Mouse (Mus musculus) liver, embryonic 14.5 days (tissue): ENCODE measurements around the gene Ppp6r3. TPM values are rescaled to one million over a fixed set of nuclear protein-coding genes. Genes with fewer than 3 reads are reported as not detected.

ENCODE experiments used
- ATAC-seq: fragments of 200-750 bp; cut with Nextera tagmentation; 2 replicates; pipeline ENCODE4 v1.8.0; 2017; ENCODE audit warnings: moderate number of reproducible peaks, mild to moderate bottlenecking, moderate library complexity; ENCODE audit not compliant: insufficient read depth
- DNase-seq, 3 experiments: peaks; one replicate each; pipeline ENCODE4 v3.0.0-alpha.2; 2012 to 2013; ENCODE audit warnings: low read depth in 3 of 3, low spot score in 3 of 3
- H3K27ac ChIP-seq: fragments of 300-500 bp; sonication (generic); 2 replicates; pipeline ENCODE4 v1.5.1; 2014; ENCODE audit warnings: moderate library complexity, mild to moderate bottlenecking, control low read depth, inconsistent platforms
- H3K27me3 ChIP-seq: fragments of 300-500 bp; sonication (generic); 2 replicates; pipeline ENCODE4 v1.6.1; 2014; ENCODE audit warnings: mild to moderate bottlenecking, low read length, moderate library complexity; ENCODE audit not compliant: control insufficient read depth, insufficient read depth
- H3K36me3 ChIP-seq: fragments of 300-500 bp; sonication (generic); replicated peaks from 2 replicates; pipeline ENCODE4 v1.6.1; 2014; ENCODE audit warnings: low read depth; ENCODE audit not compliant: control insufficient read depth, insufficient read depth
- H3K4me1 ChIP-seq, 2 experiments: fragments of 200-500 bp in 1 of 2; fragments of 300-500 bp in 1 of 2; sonication (generic) in 1 of 2; replicated peaks; 2 replicates each; pipeline ENCODE4 v1.6.1; 2012 to 2014; ENCODE audit warnings: antibody characterized with exemption in 1 of 2, inconsistent platforms in 1 of 2, low read length in 1 of 2; ENCODE audit not compliant: control insufficient read depth in 2 of 2, insufficient read depth in 2 of 2
- H3K4me2 ChIP-seq: fragments of 300-500 bp; sonication (generic); 2 replicates; pipeline ENCODE4 v1.6.1; 2014; ENCODE audit warnings: low read depth, mild to moderate bottlenecking, control low read depth, moderate library complexity
- H3K4me3 ChIP-seq, 2 experiments: fragments of 200-500 bp in 1 of 2; fragments of 300-500 bp in 1 of 2; sonication (generic) in 1 of 2; 2 replicates each; pipeline ENCODE4 v1.5.1; 2012 to 2014; ENCODE audit warnings: low read depth in 2 of 2, low read length in 2 of 2, mild to moderate bottlenecking in 2 of 2, control low read depth in 1 of 2, inconsistent platforms in 1 of 2, moderate library complexity in 1 of 2; ENCODE audit not compliant: insufficient read depth in 1 of 2
- H3K9ac ChIP-seq: fragments of 300-500 bp; sonication (generic); replicated peaks from 2 replicates; pipeline ENCODE4 v1.6.1; 2014; ENCODE audit warnings: mild to moderate bottlenecking, control low read depth, moderate library complexity
- H3K9me3 ChIP-seq: fragments of 300-500 bp; sonication (generic); 2 replicates; pipeline ENCODE4 v1.6.1; 2016; ENCODE audit warnings: low read length, mixed read lengths; ENCODE audit not compliant: control insufficient read depth
- CTCF ChIP-seq: IDR thresholded peaks from 2 replicates; pipeline ENCODE4 v1.5.1; 2016; ENCODE audit warnings: antibody characterized with exemption, low read depth, control low read depth
- EP300 ChIP-seq: IDR thresholded peaks from 2 replicates; pipeline ENCODE4 v1.6.1; 2016; ENCODE audit warnings: antibody characterized with exemption, low read depth
- WGBS: fragments of 180-500 bp; shearing (Covaris S2); extraction: QIAGEN DNeasy Blood & Tissue Kit; methylation state at CpG from one replicate; pipeline ENCODE4 v1.1.7; 2014; ENCODE audit not compliant: insufficient replicate concordance; 5-methylcytosine and 5-hydroxymethylcytosine counted together
- polyA plus RNA-seq, 2 experiments: library from polyadenylated mRNA; depleted of rRNA in 1 of 2; stranded (reverse) in 1 of 2; unstranded in 1 of 2; fragments of >200 nt; fragmentation: Nextera tagmentation in 1 of 2; extraction: Ambion mirVana in 1 of 2; gene quantifications; 2 replicates each; pipeline versions ENCODE4 v1.2.1 to v1.2.3; 2012 to 2014

Ppp6r3 gene
- polyA plus RNA-seq, 2 experiments: 22.6 TPM

DNA sequence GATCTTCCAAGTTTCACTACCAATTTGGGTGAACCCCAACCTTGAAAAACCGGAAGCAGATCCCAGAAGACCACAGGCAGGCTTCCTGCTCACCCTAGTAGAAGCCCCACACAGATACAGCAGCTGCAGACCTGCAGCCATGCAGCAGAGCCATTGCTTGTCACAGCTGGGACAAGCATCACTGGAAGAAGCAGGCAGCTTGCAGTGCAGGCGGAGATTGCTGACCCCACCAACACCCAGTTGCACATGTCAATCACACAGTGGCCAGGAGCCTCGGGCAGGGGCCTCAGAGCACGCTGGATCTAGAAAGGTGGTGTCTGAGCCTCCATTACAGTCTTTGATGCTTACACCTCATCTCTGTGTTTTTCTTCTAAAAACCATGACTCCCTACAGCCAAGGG lies 141.4 kb downstream of the Ppp6r3 start:
- Histone ChIP-seq H3K9ac (no peak overlapping the region), H3K4me3 (no peak overlapping the region), H3K27ac (no peak overlapping the region), H3K4me1 (no peaks in the 10 kb centered on the region), H3K4me2 (no peak overlapping the region), H3K9me3 (no peaks in the 10 kb centered on the region), H3K27me3 (no peaks in the 10 kb centered on the region), H3K36me3 (no peaks in the 10 kb centered on the region)
- no peak for TF ChIP-seq EP300
- no peak for TF ChIP-seq CTCF
- ATAC-seq (no peak), DNase-seq (no peak)
- WGBS: 34% methylated on average over 4 of the region's 4 CpGs

DNA sequence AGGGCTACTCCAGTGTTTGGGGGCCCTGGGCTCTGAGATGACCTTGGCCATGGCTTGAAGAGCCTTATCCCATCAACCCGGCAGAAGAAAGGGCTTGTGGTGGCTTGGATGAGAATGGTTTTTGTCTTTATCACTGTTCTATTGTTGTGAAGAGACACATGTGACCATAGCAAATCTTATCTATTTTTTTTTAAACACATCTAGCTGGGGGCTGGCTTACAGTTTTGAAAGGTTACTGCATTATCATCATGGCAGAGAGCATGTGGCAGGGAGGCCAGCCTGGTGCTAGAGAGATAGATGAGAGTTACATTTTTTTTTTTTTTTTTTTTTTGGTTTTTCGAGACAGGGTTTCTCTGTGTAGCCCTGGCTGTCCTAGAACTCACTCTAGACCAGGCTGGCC lies 143.6 kb downstream of the Ppp6r3 start:
- Histone ChIP-seq H3K4me1 (no peaks in the 10 kb centered on the region), H3K9ac (no peak overlapping the region), H3K4me2 (no peak overlapping the region), H3K27me3 (no peaks in the 10 kb centered on the region), H3K9me3 (no peaks in the 10 kb centered on the region), H3K36me3 (no peaks in the 10 kb centered on the region), H3K27ac (no peak overlapping the region), H3K4me3 (no peak overlapping the region)
- TF ChIP-seq CTCF (no peak), EP300 (no peak)
- 33% methylated on average over 1 of the region's 2 CpGs for WGBS
- ATAC-seq: no peak
- no peak for DNase-seq

DNA sequence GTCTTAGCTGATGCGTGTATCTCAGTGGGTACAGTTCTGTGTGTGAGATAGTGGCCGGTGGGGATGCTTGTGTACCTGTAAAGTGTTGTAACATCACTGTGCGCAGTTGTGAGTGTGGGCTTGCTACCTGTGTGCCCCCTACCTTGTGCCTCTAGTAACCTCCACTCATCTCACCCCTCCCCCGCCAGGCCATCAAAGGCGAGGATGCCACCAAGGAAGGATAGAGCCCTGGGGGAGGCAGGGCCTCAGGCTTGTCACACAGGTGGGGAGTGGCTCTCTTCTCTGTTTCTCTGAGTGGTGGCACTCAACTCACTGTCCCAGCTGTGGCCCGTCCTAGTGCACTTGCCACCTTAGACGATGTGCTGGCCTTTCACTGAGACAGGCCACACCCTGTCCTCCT lies 144.5 kb downstream of the Ppp6r3 start:
- DNase-seq (no peak), ATAC-seq (no peak)
- Histone ChIP-seq H3K4me2 (no peak overlapping the region), H3K36me3 (no peaks in the 10 kb centered on the region), H3K27me3 (no peaks in the 10 kb centered on the region), H3K4me1 (no peaks in the 10 kb centered on the region), H3K9ac (no peak overlapping the region), H3K4me3 (no peak overlapping the region), H3K27ac (no peak overlapping the region), H3K9me3 (no peaks in the 10 kb centered on the region)
- TF ChIP-seq CTCF: no peak
- no peak for TF ChIP-seq EP300
- 59% methylated on average over 7 of the region's 7 CpGs for WGBS

DNA sequence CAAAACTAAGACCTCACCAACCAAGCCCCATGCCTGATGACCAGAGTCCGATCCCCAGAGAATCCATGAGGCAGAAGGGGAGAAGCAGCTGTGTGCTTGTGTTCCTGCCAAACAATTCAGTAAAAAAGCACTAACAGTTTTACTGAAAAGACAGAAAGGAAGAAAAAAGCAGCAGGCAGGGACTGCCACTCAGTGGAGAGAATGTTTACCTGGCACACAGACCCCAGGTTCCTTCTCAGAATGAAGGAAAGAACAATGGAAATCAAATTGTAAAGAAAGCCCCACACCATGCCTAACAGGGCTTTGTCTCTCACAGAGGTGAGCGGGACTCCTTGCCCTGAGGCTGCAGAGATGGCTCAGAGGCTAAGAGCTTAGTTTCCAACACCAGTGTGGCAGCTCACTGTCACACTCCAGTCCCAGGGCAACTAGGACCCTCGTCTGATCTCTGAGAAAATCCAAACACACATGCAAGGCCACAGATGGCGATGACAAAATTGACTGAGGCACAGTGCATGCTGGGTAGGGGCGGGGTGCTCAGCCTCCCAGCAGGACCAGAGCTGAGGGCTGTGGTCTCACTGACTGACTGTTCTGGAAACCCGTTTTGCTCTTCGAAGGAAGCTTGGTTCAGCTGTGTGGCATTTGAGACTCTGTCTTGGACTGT lies 146.3 kb downstream of the Ppp6r3 start:
- no peak overlapping the region for H3K4me3 ChIP-seq
- H3K27me3 ChIP-seq: no peaks in the 10 kb centered on the region
- H3K36me3 ChIP-seq: no peaks in the 10 kb centered on the region
- ATAC-seq (no peak), DNase-seq (no peak)
- H3K9ac ChIP-seq: no peak overlapping the region
- TF ChIP-seq EP300 (no peak), CTCF (no peak)
- 49% methylated on average over 7 of the region's 7 CpGs for WGBS
- no peaks in the 10 kb centered on the region for H3K9me3 ChIP-seq
- no peak overlapping the region for H3K27ac ChIP-seq
- no peaks in the 10 kb centered on the region for H3K4me1 ChIP-seq
- H3K4me2 ChIP-seq: no peak overlapping the region

DNA sequence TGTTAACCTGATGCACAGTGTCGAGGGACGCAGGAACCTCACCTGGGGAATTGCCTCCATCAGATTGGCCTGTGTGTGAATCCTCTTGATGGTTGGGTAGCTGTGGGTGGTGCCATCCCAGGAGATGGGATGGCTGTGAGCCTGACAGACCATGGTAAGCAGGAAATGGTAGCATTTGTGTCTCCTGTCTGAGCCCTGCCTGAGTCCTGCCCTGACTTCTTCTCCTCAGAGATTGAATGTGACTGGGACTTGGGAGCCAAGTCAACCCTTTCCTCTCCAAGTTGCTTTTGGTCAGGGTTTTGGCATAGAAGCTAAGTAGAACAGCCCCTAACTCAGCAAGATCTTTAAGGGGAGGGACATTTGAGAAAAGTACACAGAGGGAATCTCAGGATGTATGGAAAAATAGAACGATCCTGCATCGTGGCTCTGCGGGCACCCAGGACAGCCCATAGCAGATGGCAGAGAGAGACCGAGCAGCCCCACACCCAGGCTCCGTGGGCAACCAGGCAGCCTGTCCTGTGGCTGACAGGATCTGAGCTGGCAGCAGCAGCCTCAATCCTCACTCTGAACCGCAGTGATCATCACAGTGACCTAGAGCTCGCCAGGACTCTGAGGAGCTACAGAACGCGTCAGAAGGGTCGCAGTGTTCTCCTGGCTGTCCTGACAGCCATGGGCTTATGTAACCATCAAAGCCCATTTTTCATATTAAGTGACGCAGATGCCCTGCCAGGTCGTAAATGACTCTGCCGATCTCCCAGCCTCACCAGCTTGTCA lies 147.3 kb downstream of the Ppp6r3 start:
- no peaks in the 10 kb centered on the region for H3K9me3 ChIP-seq
- no peak for ATAC-seq
- H3K9ac ChIP-seq: no peak overlapping the region
- H3K27me3 ChIP-seq: no peaks in the 10 kb centered on the region
- no peaks in the 10 kb centered on the region for H3K4me1 ChIP-seq
- no peak overlapping the region for H3K4me2 ChIP-seq
- WGBS: 70% methylated on average over 15 of the region's 15 CpGs
- TF ChIP-seq EP300: no peak
- no peak overlapping the region for H3K27ac ChIP-seq
- H3K36me3 ChIP-seq: no peaks in the 10 kb centered on the region
- H3K4me3 ChIP-seq: no peak overlapping the region
- DNase-seq: no peak
